Mouse (Mus musculus) intestine, postnatal 0 days (tissue): Measurements from ENCODE around the gene Ttc30a1. TPM values are rescaled to one million over a fixed set of nuclear protein-coding genes. Genes with fewer than 3 reads are reported as not detected.

Source experiments
- ATAC-seq: fragments of 200-750 bp; cut with Nextera tagmentation; 2 replicates; pipeline ENCODE4 v1.8.0; 2017; ENCODE audit warnings: mild to moderate bottlenecking, moderate TSS enrichment, moderate library complexity
- H3K27ac ChIP-seq: fragments of 300-500 bp; sonication (generic); 2 replicates; pipeline ENCODE4 v1.5.1; 2014; ENCODE audit warnings: mild to moderate bottlenecking, low read depth, low read length, moderate library complexity
- H3K27me3 ChIP-seq: fragments of 300-500 bp; sonication (generic); replicated peaks from 2 replicates; pipeline ENCODE4 v1.6.1; 2014; ENCODE audit warnings: low read length, mixed read lengths; ENCODE audit not compliant: control insufficient read depth, insufficient read depth
- H3K36me3 ChIP-seq: fragments of 300-500 bp; sonication (generic); 2 replicates; pipeline ENCODE4 v1.6.1; 2014; ENCODE audit warnings: mild to moderate bottlenecking, moderate library complexity; ENCODE audit not compliant: control insufficient read depth, insufficient read depth
- H3K4me1 ChIP-seq: fragments of 300-500 bp; sonication (generic); replicated peaks from 2 replicates; pipeline ENCODE4 v1.6.1; 2014; ENCODE audit warnings: antibody characterized with exemption, low read length, mixed read lengths; ENCODE audit not compliant: control insufficient read depth, insufficient read depth
- H3K4me2 ChIP-seq: fragments of 300-500 bp; sonication (generic); replicated peaks from 2 replicates; pipeline ENCODE4 v1.6.1; 2014; ENCODE audit warnings: low read depth, mild to moderate bottlenecking, moderate library complexity
- H3K4me3 ChIP-seq: fragments of 300-500 bp; sonication (generic); 2 replicates; pipeline ENCODE4 v1.5.1; 2014; ENCODE audit warnings: low read depth, low read length
- H3K9ac ChIP-seq: fragments of 300-500 bp; sonication (generic); 2 replicates; pipeline ENCODE4 v1.6.1; 2014; ENCODE audit warnings: mild to moderate bottlenecking, low read depth, low read length
- H3K9me3 ChIP-seq: fragments of 300-500 bp; sonication (generic); 2 replicates; pipeline ENCODE4 v1.6.1; 2016; ENCODE audit warnings: mixed run types; ENCODE audit not compliant: control insufficient read depth
- CTCF ChIP-seq: sonication (generic); IDR thresholded peaks from 2 replicates; pipeline ENCODE4 v1.5.1; 2016; ENCODE audit warnings: low read depth, mild to moderate bottlenecking, control low read depth, antibody characterized with exemption, moderate library complexity
- WGBS: fragments of 180-500 bp; shearing (Covaris S2); extraction: QIAGEN DNeasy Blood & Tissue Kit; methylation state at CpG from one replicate; pipeline ENCODE4 v1.1.7; 2014; 5-methylcytosine and 5-hydroxymethylcytosine counted together
- polyA plus RNA-seq: library from polyadenylated mRNA; unstranded; fragments of >200 nt; fragmentation: Nextera tagmentation; extraction: Ambion mirVana; gene quantifications from 2 replicates; pipeline ENCODE4 v1.2.1, GENCODE M21; 2015

The Ttc30a1 gene
- polyA plus RNA-seq, 1 experiment from 2014 or later = 2.4 TPM

GRCm38 (mm10) chr2:75933541-75933940 is 48.2 kb downstream of the Ttc30a1 start:
- WGBS = 29% methylated on average over 7 of the region's 7 CpGs
- H3K9ac ChIP-seq = no peak overlapping the region

GRCm38 (mm10) chr2:75930941-75931340 is 50.8 kb downstream of the Ttc30a1 start:
- H3K4me1 ChIP-seq = no peaks in the 10 kb centered on the region
- WGBS = 92% methylated on average over 2 of the region's 2 CpGs

More at GRCm38 (mm10) chr2:75933541-75933940, 48.2 kb downstream of the Ttc30a1 start:
- H3K9me3 ChIP-seq = no peaks in the 10 kb centered on the region
- no peaks in the 10 kb centered on the region for H3K27me3 ChIP-seq
- H3K4me3 ChIP-seq = no peak overlapping the region
- no peak for ATAC-seq
- no peak for TF ChIP-seq CTCF
- H3K4me2 ChIP-seq = no peak overlapping the region
- H3K27ac ChIP-seq = no peak overlapping the region
- no peaks in the 10 kb centered on the region for H3K4me1 ChIP-seq
- peaks cover 10% of the 10 kb centered on the region; the same call in 1 of the 2 replicates for H3K36me3 ChIP-seq

DNA sequence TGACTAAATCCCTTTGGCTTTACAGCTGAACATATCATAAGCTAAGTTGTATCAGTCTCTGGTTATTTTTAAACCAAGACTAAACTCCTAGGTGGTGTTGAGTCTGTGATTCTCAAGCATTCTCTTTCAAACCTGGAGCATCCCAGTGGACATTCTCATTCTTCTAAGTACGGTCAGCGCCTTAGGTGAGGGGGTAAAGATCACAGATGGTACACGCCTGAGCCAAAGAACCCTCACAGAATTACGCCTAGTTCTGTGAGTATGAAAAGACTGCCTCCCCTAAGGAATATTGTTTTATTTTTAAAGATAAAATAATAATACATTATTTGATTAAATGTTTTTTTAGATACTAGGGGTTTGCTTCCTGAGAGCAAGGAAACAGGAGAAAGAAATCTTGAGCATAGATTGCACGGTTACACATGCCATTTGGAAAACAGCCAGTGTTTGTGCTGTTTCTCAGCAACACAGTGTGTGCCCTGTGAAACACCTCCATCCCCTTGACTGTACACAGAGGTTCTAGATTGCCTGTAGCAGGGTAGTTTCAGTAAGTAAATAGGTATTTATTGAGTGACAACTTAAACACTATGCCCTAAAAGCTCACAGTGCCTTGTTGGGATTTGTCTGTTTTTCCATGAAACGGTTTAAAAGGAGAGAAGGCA is 51.9 kb downstream of the Ttc30a1 start:
- no peaks in the 10 kb centered on the region for H3K9me3 ChIP-seq
- no peaks in the 10 kb centered on the region for H3K27me3 ChIP-seq

More at GRCm38 (mm10) chr2:75930941-75931340, 50.8 kb downstream of the Ttc30a1 start:
- Histone ChIP-seq H3K36me3 (peaks cover 14% of the 10 kb centered on the region; the same call in 1 of the 2 replicates), H3K27ac (no peak overlapping the region), H3K9ac (no peak overlapping the region), H3K9me3 (no peaks in the 10 kb centered on the region), H3K27me3 (no peaks in the 10 kb centered on the region), H3K4me2 (no peak overlapping the region), H3K4me3 (no peak overlapping the region)
- no peak for TF ChIP-seq CTCF
- ATAC-seq = no peak

DNA sequence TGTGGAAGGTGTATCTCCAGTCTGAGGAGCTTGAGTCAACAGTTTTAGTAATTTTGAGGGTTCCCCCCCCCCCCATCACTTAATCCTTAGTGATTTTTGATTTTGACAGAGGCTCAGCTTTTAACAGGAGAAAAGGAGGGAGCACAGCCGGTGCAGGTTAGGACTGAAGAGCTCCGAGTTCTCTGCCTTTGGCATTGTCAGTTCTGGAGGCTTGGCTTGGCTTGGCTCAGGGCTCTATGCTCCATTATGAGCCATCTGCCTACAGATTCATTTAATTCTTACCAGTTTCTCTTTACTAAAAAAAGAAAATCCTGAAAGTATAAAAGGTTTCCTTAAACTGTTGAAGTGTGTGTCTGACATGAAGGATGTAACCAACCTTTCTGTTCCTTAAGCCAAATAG is 52.6 kb downstream of the Ttc30a1 start:
- H3K4me3 ChIP-seq = no peak overlapping the region
- H3K9ac ChIP-seq = no peak overlapping the region
- no peak for TF ChIP-seq CTCF
- ATAC-seq = no peak
- H3K9me3 ChIP-seq = no peaks in the 10 kb centered on the region
- H3K4me1 ChIP-seq = no peaks in the 10 kb centered on the region
- no peak overlapping the region for H3K27ac ChIP-seq
- H3K27me3 ChIP-seq = no peaks in the 10 kb centered on the region
- peaks cover 20% of the 10 kb centered on the region for H3K36me3 ChIP-seq
- H3K4me2 ChIP-seq = no peak overlapping the region
- 90% methylated on average over 2 of the region's 2 CpGs for WGBS

More for the DNA sequence above, 51.9 kb downstream of the Ttc30a1 start:
- H3K4me2 ChIP-seq = no peak overlapping the region
- TF ChIP-seq CTCF = no peak
- WGBS = 91% methylated on average over 6 of the region's 6 CpGs
- H3K27ac ChIP-seq = no peak overlapping the region
- peaks cover 14% of the 10 kb centered on the region; the same call in 1 of the 2 replicates for H3K36me3 ChIP-seq
- no peak for ATAC-seq
- H3K4me1 ChIP-seq = no peaks in the 10 kb centered on the region
- no peak overlapping the region for H3K9ac ChIP-seq
- H3K4me3 ChIP-seq = no peak overlapping the region

Other genes with a start within 250 kb of the Ttc30a1 start
- 6.5 and 8.6 TPM in 2 replicates for gene Agps, start 149.8 kb downstream of the Ttc30a1 start, polyA plus RNA-seq
- gene Ttc30b, start 43.4 kb downstream of the Ttc30a1 start, polyA plus RNA-seq = 6.4 and 6.7 TPM in 2 replicates
- 0.13 and 0.23 TPM in 2 replicates for gene Ttc30a2, start 3.8 kb downstream of the Ttc30a1 start, polyA plus RNA-seq